Mouse (Mus musculus) embryo, embryonic 11 days (tissue): Measurements from ENCODE around the gene Tm9sf3.

ENCODE experiments used
- DNase-seq: peaks from one replicate; pipeline ENCODE4 v3.0.0-alpha.2; 2015

Tm9sf3 gene

GRCm38 (mm10) chr19:41260736-41261135 is 3.1 kb downstream of the Tm9sf3 start:
- DNase-seq: no peak

- DNase-seq: no peak
Measured at GRCm38 (mm10) chr19:41259256-41259655, 4.5 kb downstream of the Tm9sf3 start.

DNA sequence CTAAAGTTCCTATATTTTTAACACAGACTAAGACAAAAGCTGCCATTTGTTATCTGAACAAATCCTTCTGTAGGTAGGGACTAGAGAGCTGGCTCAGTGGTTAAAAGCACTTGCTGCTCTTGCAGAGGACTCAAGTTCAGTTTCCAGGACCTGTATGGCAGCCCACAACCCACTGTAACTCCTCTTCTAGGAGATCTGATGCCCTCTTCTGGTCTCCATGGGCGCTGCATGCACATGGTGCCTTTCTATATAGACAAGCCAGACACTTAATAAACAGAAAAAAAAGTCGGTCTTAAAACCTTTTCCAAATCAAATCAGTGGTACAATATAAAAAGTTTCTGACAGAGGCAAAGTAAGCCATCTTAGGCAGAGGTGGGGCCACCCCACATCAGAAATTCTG is 5.1 kb downstream of the Tm9sf3 start:
- DNase-seq: peak; percentile 63

DNA sequence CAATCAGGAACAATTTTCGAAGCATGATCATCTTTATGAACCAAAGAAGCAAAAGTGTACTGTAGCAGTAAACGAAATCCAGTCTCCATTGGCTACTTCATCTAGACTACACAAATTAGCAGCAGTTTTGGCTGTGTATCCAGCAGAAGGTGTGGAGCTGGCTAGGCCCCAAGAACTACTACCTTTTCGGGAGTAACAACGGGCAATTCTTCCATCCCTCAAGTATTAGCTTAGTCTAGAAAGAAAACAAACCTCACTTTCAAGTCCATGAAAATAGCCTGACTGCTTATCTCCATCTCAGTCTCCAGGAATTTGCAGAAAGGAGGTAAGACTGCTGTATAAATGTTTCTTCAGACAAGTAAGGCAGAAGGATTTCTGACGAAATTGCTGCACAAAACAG is 9.2 kb downstream of the Tm9sf3 start:
- no peak for DNase-seq

DNA sequence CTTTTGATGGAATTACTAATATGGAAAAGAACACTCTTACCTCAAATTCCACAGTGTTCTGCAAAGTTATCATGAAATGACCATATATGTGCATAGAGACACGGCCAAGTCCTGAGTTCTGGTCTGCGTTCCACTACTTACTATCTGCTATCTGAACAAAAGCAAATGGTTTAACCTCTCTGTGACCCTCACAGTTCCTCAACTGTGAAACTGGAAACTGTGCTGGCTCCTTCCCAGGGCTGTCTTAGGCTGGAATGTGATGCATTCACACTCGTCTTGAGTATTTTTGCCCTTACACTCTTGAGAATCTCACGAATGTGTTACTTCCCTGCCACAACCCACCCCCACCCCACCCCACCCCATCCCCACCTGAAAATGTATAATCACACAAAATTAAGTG is 14.8 kb downstream of the Tm9sf3 start:
- no peak for DNase-seq

DNA sequence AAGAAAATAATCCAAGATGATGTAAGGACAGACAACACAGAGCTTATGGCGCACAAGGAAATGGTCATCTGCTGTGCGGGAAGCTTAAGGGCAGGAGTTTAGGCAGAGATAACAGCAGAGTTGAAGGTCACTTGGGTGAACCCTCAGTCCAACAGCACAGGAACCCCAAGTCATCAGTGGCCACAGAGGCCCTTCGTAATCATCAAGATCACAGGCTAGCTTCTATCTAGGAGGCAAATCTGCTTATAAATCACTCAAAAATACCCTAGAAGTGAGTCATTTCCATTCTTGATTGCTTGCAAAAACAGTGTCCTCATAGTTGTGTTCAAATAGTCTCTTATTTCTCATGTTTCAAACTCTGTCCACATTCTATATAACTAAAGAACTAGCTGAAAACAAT is 15.5 kb downstream of the Tm9sf3 start:
- DNase-seq: no peak

DNA sequence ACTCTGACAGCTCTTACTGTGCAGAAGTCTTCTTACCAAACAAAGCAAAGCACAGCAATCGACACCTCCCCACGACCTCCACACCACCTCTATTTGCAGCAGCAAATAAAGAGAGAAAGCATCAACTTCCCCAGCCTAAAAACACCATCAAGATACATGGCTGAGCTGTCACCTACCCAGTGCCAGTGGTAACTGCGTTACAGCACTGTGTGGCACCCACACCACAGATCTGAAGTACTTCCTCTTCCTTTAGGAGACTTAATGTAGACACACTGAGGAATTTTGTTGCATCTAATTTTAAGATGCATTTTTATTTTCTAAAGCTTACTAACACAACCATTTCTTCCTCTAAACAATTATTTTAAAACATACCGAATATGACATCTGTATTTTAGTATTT is 17.5 kb downstream of the Tm9sf3 start:
- DNase-seq: no peak

- DNase-seq: peak; percentile 71
Measured at GRCm38 (mm10) chr19:41244581-41244980, 19.2 kb downstream of the Tm9sf3 start.

- DNase-seq: no peak
Measured at GRCm38 (mm10) chr19:41241997-41242396, 21.8 kb downstream of the Tm9sf3 start.

GRCm38 (mm10) chr19:41233698-41234097 is 30.1 kb downstream of the Tm9sf3 start:
- no peak for DNase-seq

DNA sequence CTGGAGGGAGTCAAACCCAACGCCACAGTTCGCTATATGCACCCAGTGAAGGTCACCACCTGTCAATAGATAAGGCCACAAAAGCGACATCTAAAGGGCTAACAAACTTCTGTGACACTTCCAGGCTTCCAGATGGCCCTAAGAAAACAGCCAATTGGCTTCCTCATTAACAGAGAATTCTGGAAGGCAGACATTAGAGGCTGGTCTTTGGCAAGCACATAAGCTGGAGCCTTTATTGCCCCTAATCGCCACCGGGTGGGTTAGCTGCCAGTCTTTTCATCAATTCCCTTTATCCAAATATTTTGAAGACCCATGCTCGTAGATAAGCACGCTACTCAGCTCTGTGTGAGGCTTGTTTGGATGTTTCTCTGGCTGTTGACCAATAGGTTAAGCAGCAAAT is 55.5 kb downstream of the Tm9sf3 start:
- DNase-seq: no peak

- DNase-seq: peak; percentile 88
Measured at GRCm38 (mm10) chr19:41206811-41207344, 56.9 kb downstream of the Tm9sf3 start, which contains the start of gene Tll2. Tll2 (minus strand) TSS chr19:41206835.

DNA sequence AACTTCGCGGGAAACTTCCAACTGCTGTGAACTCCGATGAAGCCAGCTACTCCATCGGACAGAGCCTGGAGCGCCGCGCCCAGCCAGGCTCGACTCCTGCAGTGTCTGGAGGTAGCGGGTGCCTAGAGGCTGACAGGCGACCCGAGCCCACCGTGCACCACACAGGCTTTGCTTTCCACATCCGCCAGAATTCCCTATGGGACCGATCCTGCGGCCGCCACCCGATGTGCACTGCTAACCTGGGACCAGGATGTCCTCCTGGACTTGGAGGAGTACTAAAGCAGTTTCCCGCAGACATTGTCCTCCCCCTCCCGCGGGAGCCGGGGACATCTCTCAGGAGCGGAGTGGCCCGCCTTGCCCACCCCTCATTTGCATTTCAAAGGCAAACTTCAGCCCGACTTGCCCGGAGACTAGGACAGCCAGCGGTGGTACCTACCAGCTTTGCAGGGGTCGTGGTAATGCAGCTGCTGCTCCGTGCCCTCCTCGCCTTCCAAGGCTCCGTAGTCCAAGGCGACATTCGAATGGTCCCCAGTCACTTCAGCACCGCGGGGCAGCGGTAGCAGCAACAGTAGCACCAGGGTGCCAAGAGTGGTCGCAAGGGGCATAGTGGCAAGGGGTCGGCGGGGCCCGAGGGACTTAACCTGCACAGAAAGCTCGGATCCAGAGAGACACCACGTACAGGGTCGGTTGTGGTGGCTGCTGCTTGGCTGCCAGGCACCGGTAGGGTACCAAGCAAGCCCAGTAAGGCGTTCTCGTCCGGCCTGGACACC is 57.6 kb downstream of the Tm9sf3 start:
- peak; percentile 42 for DNase-seq

GRCm38 (mm10) chr19:41204159-41205081 is 59.4 kb downstream of the Tm9sf3 start:
- peak; percentile 38 for DNase-seq

DNA sequence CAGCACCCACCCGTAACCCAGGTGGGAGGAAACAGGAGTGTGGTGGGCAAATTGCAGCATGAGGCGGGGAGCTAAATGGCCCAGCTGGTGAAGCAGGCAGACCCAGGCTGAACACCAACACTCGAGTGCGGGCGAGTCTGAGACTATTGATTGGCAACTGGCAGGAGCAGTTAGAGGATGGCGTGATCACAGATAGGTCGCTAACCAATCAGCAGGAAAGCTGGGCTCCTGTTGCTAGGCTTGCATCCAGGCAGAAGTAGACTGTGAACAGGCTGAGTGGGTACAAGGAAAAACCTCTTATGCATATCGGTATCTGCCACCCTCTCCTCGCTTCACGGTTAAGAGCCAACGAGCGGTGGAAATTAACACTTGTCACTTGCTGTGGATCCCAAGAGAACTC is 66.2 kb downstream of the Tm9sf3 start:
- no peak for DNase-seq

- no peak for DNase-seq
Measured at GRCm38 (mm10) chr19:41193379-41193778, 70.4 kb downstream of the Tm9sf3 start.

GRCm38 (mm10) chr19:41192953-41193352 is 70.8 kb downstream of the Tm9sf3 start:
- DNase-seq: no peak

- DNase-seq: peak; percentile 63
Measured at GRCm38 (mm10) chr19:41191724-41192123, 72.1 kb downstream of the Tm9sf3 start.

- peak; percentile 28 for DNase-seq
Measured at GRCm38 (mm10) chr19:41190876-41191434, 72.8 kb downstream of the Tm9sf3 start.

- DNase-seq: peak; percentile 35
Measured at GRCm38 (mm10) chr19:41177331-41177730, 86.5 kb downstream of the Tm9sf3 start.

GRCm38 (mm10) chr19:41176881-41177280 is 86.9 kb downstream of the Tm9sf3 start:
- DNase-seq: no peak

DNA sequence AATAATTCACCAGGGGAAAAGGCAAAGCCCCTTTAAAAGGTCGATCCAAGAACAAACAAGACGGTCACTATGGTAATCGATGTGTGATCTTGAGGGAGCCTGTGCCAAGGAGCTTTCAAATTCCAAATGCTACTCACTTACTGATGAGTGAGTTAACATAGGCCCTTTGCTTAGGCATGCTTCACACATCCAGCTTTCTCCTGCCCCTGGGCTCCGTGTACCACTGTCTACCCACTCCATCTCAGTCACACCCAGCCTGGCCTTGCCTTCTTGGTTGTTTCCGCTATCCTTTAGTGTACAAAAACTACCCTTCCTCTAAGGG is 97.9 kb downstream of the Tm9sf3 start:
- no peak for DNase-seq

DNA sequence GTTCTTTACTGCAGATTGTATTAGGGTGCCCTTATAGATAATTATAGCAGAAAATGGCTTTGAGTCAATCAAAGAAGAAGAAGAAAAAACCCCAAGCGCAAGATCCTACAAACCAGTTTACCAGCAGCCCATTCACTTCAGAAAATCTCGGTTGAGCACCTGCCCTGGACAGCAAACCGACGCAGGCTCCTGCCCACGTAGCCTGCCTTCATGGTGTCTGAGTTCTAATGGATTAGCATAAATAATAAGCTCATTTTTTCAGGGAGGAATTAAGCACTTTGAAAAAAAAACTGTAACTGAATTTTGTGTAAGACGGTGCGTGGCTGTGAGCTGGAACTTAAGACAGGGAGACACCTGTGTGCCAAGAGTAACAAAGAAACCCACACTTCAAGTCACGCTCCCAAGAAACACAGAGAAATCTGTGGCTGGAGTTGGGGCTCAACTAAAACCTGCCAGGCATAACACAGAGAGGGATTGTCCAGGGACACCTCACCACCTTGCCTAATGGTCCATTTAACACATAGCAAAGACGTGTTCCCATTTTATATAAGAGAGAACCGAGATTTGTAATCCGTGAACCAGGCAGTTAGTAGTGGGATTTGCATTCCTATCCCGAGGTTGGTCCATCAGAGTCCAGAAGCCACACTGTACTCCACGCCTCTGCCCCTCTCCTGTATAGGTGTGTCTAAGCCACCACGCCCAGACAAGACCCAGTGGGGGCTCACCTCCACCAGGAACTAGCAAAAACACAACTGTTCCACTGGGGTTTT is 98.5 kb downstream of the Tm9sf3 start:
- DNase-seq: no peak
